Mouse (Mus musculus) testis, adult 2 months (tissue): ENCODE measurements around the gene A2ml1. TPM values are rescaled to one million over a fixed set of nuclear protein-coding genes. Genes with fewer than 3 reads are reported as not detected.

Experiments
- H3K27ac ChIP-seq: fragments of 200-500 bp; 2 replicates; pipeline ENCODE4 v1.5.1; 2012; ENCODE audit warnings: low read depth, low read length; ENCODE audit not compliant: control insufficient read depth, insufficient read depth
- H3K27me3 ChIP-seq: fragments of 200-500 bp; 2 replicates; pipeline ENCODE4 v1.6.1; 2012; ENCODE audit warnings: mild to moderate bottlenecking, low read length, moderate library complexity; ENCODE audit not compliant: control insufficient read depth, insufficient read depth
- H3K36me3 ChIP-seq: fragments of 200-500 bp; 2 replicates; pipeline ENCODE4 v1.6.1; 2012; ENCODE audit warnings: mild to moderate bottlenecking, low read length; ENCODE audit not compliant: control insufficient read depth, insufficient read depth
- H3K4me1 ChIP-seq: fragments of 200-500 bp; 2 replicates; pipeline ENCODE4 v1.6.1; 2012; ENCODE audit warnings: low read length; ENCODE audit not compliant: control insufficient read depth, insufficient read depth
- H3K4me3 ChIP-seq: fragments of 200-500 bp; 2 replicates; pipeline ENCODE4 v1.5.1; 2012; ENCODE audit warnings: low read depth, mild to moderate bottlenecking, low read length, moderate library complexity, mixed read lengths; ENCODE audit not compliant: control insufficient read depth
- CTCF ChIP-seq: fragments of 200-500 bp; IDR thresholded peaks from 2 replicates; pipeline ENCODE4 v1.5.1; 2012; ENCODE audit warnings: low read depth, mild to moderate bottlenecking, inconsistent platforms, low read length, moderate library complexity; ENCODE audit not compliant: control insufficient read depth, insufficient read depth, insufficient replicate concordance
- POLR2A ChIP-seq: fragments of 200-500 bp; IDR thresholded peaks from 2 replicates; pipeline ENCODE4 v1.6.1; 2012; ENCODE audit warnings: low read depth, mild to moderate bottlenecking, inconsistent platforms, low read length, moderate library complexity; ENCODE audit not compliant: control insufficient read depth
- polyA plus RNA-seq: library from polyadenylated mRNA; depleted of rRNA; stranded (reverse); fragments of >200 nt; gene quantifications from 2 replicates; pipeline ENCODE4 v1.2.3, GENCODE M21; 2012

Gene A2ml1
- polyA plus RNA-seq, 1 experiment: 0.17 TPM

DNA sequence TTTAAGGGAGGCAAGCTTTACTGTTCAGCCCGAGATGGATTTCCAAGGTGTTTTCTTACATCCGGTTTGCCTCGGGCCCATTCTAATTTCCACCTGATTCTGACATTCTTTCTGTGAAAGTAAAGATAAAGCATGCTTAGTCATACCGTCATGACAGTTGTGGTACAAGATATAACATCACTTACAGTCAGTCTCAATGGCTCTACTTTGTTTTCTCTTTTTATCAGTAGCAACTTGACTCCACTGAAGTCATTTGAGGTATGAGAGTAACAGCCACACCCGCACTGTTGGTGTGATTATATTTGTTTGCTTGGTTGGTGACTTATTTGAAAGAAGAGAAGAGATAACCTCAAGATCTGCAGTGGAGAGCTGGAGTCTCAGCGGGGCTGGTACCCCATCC is 6.2 kb upstream of the A2ml1 start:
- peak overlapping the region; percentile 91 for H3K4me3 ChIP-seq
- no peak overlapping the region for H3K27ac ChIP-seq
- no peak for TF ChIP-seq CTCF
- no peak for TF ChIP-seq POLR2A
- H3K36me3 ChIP-seq: no peaks in the 10 kb centered on the region
- peaks cover 5% of the 10 kb centered on the region for H3K4me1 ChIP-seq
- H3K27me3 ChIP-seq: no peaks in the 10 kb centered on the region

DNA sequence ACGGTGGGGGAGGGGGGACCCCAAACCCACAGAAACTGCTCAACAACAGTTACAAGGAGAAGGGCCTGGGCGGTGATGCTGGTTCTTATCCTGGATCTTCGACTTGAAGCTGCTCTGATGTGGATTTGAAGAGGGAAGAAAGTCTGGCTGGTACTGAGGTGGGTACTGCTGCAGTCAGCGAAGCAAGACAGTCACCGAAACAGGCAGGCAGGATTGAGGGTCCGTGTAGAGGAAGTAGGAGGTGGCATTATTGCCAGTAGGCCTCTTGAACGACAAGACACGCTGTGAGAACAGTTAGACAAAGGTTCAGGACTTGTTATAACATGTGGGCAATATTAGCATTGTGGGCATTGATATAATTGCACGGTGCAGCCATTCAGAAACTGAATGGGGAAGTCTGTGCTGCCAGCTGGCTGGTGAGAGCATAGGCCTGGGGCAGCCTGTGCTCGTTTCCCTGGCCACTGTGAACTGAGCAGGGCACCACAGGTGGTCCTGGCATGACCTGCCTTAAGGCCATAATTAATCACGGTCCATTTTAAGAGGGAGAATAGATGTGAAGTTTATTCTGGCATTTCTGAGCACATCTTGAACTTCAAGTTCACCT is 4.3 kb upstream of the A2ml1 start:
- H3K27ac ChIP-seq: no peak overlapping the region
- peaks cover 5% of the 10 kb centered on the region for H3K4me1 ChIP-seq
- no peaks in the 10 kb centered on the region for H3K27me3 ChIP-seq
- no peak overlapping the region for H3K4me3 ChIP-seq
- no peaks in the 10 kb centered on the region for H3K36me3 ChIP-seq
- no peak for TF ChIP-seq CTCF

DNA sequence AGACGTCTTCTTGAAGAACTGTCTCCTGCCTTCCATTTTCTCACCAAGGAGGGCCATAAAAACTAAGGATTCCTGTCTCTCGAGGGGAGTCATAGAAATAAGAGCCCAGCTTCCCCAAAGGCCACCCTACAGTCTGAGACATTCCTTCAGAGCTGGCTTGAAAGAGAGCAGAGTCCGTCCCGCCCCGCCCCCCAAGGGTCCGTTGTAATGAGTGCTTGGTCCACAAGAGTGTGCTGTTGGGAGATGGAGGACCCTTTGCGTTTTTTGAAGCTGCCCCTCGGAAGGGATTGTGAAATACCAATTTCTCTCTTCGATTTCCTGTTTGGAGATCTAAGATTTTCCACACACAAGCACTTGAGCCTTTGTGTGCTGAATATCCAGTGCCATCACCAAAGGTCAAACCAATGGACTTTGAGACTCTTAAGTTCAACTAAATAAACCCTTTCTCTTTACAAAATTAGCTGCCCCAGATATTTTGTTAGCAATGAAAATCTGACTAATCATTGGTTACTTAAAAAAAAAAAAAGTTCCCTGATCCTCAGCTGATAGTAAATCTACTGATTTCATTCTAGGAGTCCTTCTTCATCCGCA is 2.8 kb upstream of the A2ml1 start:
- Histone ChIP-seq H3K4me1 (peaks cover 5% of the 10 kb centered on the region), H3K27ac (no peak overlapping the region), H3K4me3 (peak overlapping the region; percentile 53), H3K27me3 (no peaks in the 10 kb centered on the region), H3K36me3 (no peaks in the 10 kb centered on the region)
- TF ChIP-seq POLR2A (no peak), CTCF (no peak; the same call in 1 of the 2 replicates)

DNA sequence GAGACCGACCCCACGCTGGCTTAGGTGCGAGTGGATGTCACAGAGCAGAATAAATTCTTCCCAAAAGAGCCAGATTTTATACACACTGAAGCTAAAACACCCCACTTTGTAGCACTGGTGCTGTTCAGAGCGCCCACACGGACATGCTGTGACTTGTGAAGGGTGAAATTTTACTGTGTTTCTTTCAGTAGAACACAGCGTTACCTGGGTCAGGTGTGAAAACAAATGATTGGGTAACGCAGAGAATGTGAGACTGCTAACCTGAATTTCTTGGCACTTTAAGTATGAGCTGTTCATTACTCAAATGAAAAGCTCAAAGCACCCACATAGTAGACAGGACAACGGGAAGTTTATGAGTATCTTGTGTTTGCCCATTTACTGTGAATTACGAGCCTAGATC is 4.1 kb downstream of the A2ml1 start:
- no peak for TF ChIP-seq POLR2A
- TF ChIP-seq CTCF: no peak
- no peaks in the 10 kb centered on the region for H3K4me1 ChIP-seq
- no peaks in the 10 kb centered on the region for H3K27me3 ChIP-seq
- H3K36me3 ChIP-seq: no peaks in the 10 kb centered on the region
- H3K27ac ChIP-seq: no peak overlapping the region
- no peak overlapping the region for H3K4me3 ChIP-seq

DNA sequence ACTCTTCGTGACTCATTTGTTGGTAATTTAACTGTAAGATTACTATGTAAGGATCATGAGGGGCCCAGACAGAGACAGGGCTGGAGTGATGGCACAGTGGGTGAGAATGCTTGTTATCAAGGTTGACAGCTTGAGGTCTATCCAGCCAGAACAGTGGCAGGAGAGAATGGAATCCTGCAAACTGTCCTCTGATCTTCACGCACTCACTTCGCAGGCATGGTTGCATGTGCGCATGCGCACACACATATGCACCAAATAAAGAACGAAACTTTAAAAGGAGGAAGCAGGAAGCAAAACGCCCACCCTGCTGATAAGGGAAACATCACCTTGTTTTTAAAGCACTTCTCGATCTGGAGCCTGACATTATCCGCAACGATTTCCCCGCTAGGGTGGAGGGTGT is 14.8 kb downstream of the A2ml1 start:
- H3K4me1 ChIP-seq: peaks cover 3% of the 10 kb centered on the region
- TF ChIP-seq CTCF (no peak), POLR2A (no peak)
- H3K4me3 ChIP-seq: peak overlapping the region; percentile 30
- H3K27me3 ChIP-seq: no peaks in the 10 kb centered on the region
- H3K36me3 ChIP-seq: no peaks in the 10 kb centered on the region
- no peak overlapping the region for H3K27ac ChIP-seq

DNA sequence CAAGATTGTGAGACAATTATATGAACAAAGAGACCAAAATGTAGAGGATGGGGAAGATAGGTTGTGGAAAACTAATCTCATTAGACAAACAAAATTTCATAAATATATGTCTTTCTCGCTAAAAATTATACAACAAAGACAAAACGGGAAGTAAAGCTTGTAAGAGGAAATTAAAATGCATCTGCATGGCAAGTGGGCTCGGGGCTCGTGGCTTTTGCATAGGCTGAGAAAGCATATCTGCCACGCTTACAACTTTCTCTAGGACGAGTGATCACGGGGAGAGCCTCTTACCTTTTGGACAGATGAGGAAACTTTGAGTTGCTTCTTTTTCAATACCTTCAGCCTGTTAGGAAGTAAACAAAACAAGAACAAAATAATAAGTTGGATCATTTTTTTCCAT is 27.4 kb downstream of the A2ml1 start:
- no peaks in the 10 kb centered on the region for H3K27me3 ChIP-seq
- TF ChIP-seq POLR2A (no peak), CTCF (no peak)
- H3K36me3 ChIP-seq: no peaks in the 10 kb centered on the region
- no peaks in the 10 kb centered on the region for H3K4me1 ChIP-seq
- no peak overlapping the region for H3K27ac ChIP-seq
- H3K4me3 ChIP-seq: no peak overlapping the region

DNA sequence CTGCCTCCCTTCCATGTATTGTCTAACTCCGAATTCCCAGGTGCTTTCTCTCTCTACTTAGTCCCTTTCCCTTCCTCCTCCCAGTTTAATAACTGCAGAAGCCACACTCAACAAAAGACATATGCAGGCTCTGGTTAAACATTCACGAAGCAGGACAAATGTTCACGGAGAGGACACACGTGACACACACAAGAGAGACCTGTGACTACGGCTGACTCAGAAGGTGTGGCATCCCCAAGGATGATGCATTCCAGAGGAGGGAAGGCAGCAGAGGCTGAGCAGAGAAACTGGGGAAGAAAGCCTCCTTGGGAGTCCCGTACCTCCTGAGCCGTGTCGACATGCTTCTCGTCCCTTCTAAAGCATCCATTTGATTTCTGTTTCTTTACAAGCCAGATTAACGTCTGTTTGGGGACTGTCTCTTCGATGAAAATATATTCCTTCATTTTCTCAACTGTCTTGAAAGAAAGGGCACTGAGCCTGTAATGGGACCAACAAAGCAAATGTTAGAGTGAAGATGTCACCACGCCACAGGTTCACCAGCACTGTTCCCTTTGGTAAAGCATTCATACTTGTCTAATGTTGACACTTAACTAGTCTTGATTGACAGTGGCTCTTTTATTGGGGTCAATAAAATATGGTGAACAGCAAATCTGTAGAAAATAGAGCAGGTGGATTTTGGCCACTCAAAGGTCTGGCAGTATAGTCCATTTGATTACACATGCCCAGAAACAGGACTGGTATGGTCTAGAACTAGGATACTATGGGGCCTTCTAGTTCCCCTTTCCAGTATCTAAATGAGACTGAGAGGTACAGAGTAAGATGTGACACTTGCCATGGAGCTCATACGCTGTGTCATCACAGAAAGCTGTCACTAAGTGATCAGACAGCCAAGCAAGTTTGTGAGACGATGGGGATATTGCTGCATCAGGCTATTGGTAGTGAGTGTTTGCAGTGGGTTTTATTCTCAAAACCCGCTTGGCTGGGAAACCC is 31.6 kb downstream of the A2ml1 start:
- Histone ChIP-seq H3K4me3 (no peak overlapping the region), H3K27me3 (no peaks in the 10 kb centered on the region), H3K36me3 (no peaks in the 10 kb centered on the region), H3K4me1 (no peaks in the 10 kb centered on the region), H3K27ac (no peak overlapping the region)
- no peak for TF ChIP-seq CTCF
- TF ChIP-seq POLR2A: no peak
